Mouse (Mus musculus): ENCODE results near the gene Kctd19.

DNA sequence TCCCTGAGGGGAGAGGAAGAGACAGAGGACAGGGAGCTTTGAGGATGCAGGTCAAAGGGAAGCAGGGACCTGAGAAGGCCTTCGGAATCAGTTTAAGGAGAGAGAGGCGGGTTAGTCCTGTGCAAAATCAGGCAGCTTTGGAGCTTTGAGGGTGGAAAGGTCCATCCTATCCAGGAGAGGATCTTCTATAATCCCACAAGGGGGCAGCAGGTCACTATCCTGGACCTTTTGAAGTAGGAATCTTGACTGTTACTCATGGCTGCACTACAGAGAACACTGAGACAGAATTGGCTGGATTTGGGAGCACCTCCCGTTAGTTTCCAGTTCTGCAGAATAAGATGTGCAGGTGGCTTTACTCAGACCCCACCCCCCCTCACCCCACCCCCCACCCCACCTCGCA is 53.7 kb downstream of the Kctd19 start:
- TF ChIP-seq GATA1 (IDR thresholded peaks at IDR 0.05; ENCODE audit: low read length) (no peak), TAL1 (IDR thresholded peaks at IDR 0.05; ENCODE audit: low read length) (no peak)

All from erythroblast, embryonic 14.5 days (primary cell).